Mouse (Mus musculus) kidney, postnatal 0 days (tissue): ENCODE data around the gene Kif1c. TPM values are rescaled to one million over a fixed set of nuclear protein-coding genes. Genes with fewer than 3 reads are reported as not detected.

Source experiments
- ATAC-seq: fragments of 200-750 bp; cut with Nextera tagmentation; replicated peaks from 2 replicates; pipeline ENCODE4 v1.8.0; 2017; ENCODE audit warnings: low read depth, moderate number of reproducible peaks, moderate TSS enrichment, moderate library complexity; ENCODE audit not compliant: low FRiP score
- DNase-seq: peaks from one replicate; pipeline ENCODE4 v3.0.0-alpha.2; 2016; ENCODE audit warnings: low spot score
- H3K27ac ChIP-seq: fragments of 300-500 bp; sonication (generic); 2 replicates; pipeline ENCODE4 v1.5.1; 2014; ENCODE audit warnings: mild to moderate bottlenecking
- H3K27me3 ChIP-seq: fragments of 300-500 bp; sonication (generic); 2 replicates; pipeline ENCODE4 v1.6.1; 2014; ENCODE audit warnings: low read length, mixed read lengths; ENCODE audit not compliant: insufficient read depth
- H3K36me3 ChIP-seq: fragments of 300-500 bp; sonication (generic); 2 replicates; pipeline ENCODE4 v1.6.1; 2014; ENCODE audit warnings: low read length, mixed read lengths; ENCODE audit not compliant: insufficient read depth
- H3K4me1 ChIP-seq: fragments of 300-500 bp; sonication (generic); replicated peaks from 2 replicates; pipeline ENCODE4 v1.6.1; 2014; ENCODE audit warnings: antibody characterized with exemption, low read length, mixed read lengths; ENCODE audit not compliant: insufficient read depth
- H3K4me2 ChIP-seq: fragments of 300-500 bp; sonication (generic); 2 replicates; pipeline ENCODE4 v1.6.1; 2014; ENCODE audit warnings: mild to moderate bottlenecking, low read length, moderate library complexity, mixed read lengths
- H3K4me3 ChIP-seq: fragments of 300-500 bp; sonication (generic); replicated peaks from 2 replicates; pipeline ENCODE4 v1.5.1; 2014; ENCODE audit warnings: low read depth, low read length
- H3K9ac ChIP-seq: fragments of 300-500 bp; sonication (generic); 2 replicates; pipeline ENCODE4 v1.6.1; 2014; ENCODE audit warnings: low read depth, low read length
- H3K9me3 ChIP-seq: fragments of 300-500 bp; sonication (generic); replicated peaks from 2 replicates; pipeline ENCODE4 v1.6.1; 2016; ENCODE audit warnings: low read length, inconsistent platforms, mixed read lengths
- CTCF ChIP-seq: IDR thresholded peaks from 2 replicates; pipeline ENCODE4 v1.5.1; 2016; ENCODE audit warnings: antibody characterized with exemption, low read depth, mild to moderate bottlenecking, moderate library complexity
- WGBS: fragments of 180-500 bp; shearing (Covaris S2); extraction: QIAGEN DNeasy Blood & Tissue Kit; methylation state at CpG from one replicate; pipeline ENCODE4 v1.1.7; 2014; 5-methylcytosine and 5-hydroxymethylcytosine counted together
- polyA plus RNA-seq: library from polyadenylated mRNA; unstranded; fragments of >200 nt; fragmentation: Nextera tagmentation; extraction: Ambion mirVana; gene quantifications from 2 replicates; pipeline ENCODE4 v1.2.1, GENCODE M21; 2015

Kif1c gene
- polyA plus RNA-seq, 1 experiment from 2014 or later, result 3.5 TPM

GRCm38 (mm10) chr11:70678576-70678975 lies 21.8 kb upstream of the Kif1c start:
- DNase-seq, result no peak
- ATAC-seq, result no peak
- WGBS, result 62% methylated on average over 2 of the region's 2 CpGs
- no peak for TF ChIP-seq CTCF
- H3K36me3 ChIP-seq, result peaks cover 41% of the 10 kb centered on the region
- no peak overlapping the region for H3K4me2 ChIP-seq
- H3K4me1 ChIP-seq, result no peaks in the 10 kb centered on the region
- no peaks in the 10 kb centered on the region for H3K27me3 ChIP-seq
- no peak overlapping the region for H3K27ac ChIP-seq
- H3K4me3 ChIP-seq, result no peak overlapping the region
- no peaks in the 10 kb centered on the region for H3K9me3 ChIP-seq
- H3K9ac ChIP-seq, result no peak overlapping the region

GRCm38 (mm10) chr11:70679361-70679760 lies 21.0 kb upstream of the Kif1c start:
- no peaks in the 10 kb centered on the region for H3K27me3 ChIP-seq
- H3K36me3 ChIP-seq, result peaks cover 40% of the 10 kb centered on the region
- no peaks in the 10 kb centered on the region for H3K4me1 ChIP-seq
- no peak overlapping the region for H3K9ac ChIP-seq
- no peak for TF ChIP-seq CTCF
- H3K27ac ChIP-seq, result no peak overlapping the region
- no peaks in the 10 kb centered on the region for H3K9me3 ChIP-seq
- ATAC-seq (no peak), DNase-seq (no peak)
- no peak overlapping the region for H3K4me3 ChIP-seq
- WGBS, result 97% methylated on average over 8 of the region's 8 CpGs
- no peak overlapping the region for H3K4me2 ChIP-seq

GRCm38 (mm10) chr11:70679894-70680293 lies 20.5 kb upstream of the Kif1c start:
- Histone ChIP-seq H3K4me1 (no peaks in the 10 kb centered on the region), H3K4me3 (no peak overlapping the region), H3K36me3 (peaks cover 40% of the 10 kb centered on the region), H3K4me2 (no peak overlapping the region), H3K9ac (no peak overlapping the region), H3K27ac (no peak overlapping the region), H3K9me3 (no peaks in the 10 kb centered on the region), H3K27me3 (no peaks in the 10 kb centered on the region)
- 91% methylated on average over 8 of the region's 8 CpGs for WGBS
- TF ChIP-seq CTCF, result no peak
- DNase-seq, result no peak
- no peak for ATAC-seq

GRCm38 (mm10) chr11:70681170-70681569 lies 19.2 kb upstream of the Kif1c start:
- DNase-seq, result no peak
- Histone ChIP-seq H3K4me3 (no peak overlapping the region), H3K36me3 (peaks cover 38% of the 10 kb centered on the region), H3K9ac (no peak overlapping the region), H3K4me2 (no peak overlapping the region), H3K27me3 (no peaks in the 10 kb centered on the region), H3K9me3 (no peaks in the 10 kb centered on the region), H3K4me1 (0 out of 2 replicates have a peak, but pooled peaks cover under 1% of the 10 kb centered on the region), H3K27ac (no peak overlapping the region)
- WGBS, result 61% methylated on average over 12 of the region's 12 CpGs
- ATAC-seq, result no peak
- no peak for TF ChIP-seq CTCF

DNA sequence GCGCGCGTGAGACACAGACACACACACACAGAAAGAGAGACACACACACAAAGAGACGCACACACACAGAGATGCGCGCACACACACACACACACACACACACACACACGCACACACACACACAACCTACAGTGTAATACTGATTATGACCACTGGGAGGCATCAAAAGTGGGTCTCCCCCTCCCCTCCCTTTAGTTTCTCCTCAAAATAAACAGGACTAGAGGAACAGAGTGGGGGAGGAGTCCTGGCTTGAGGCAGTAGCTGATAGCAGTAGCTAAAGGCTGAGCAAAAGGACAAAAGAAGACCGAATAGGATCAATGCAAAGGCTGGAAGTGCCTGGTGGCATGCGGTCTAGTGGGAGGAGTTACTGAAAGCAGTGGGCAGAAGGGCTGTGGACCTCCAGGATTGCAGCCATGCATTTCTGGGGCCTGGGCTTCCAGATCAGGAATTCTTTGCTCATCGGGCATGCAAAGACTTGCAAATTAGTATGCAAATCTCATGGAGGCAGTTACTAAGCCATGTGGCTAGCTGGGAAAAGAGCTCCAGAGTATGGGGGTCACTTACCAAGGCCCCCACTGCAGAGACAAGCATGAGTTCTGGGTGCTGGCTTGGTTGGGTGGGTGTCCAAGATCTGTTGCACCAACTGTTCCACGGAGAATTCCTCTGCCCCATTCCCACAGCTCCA lies 18.3 kb upstream of the Kif1c start:
- no peak overlapping the region for H3K4me3 ChIP-seq
- H3K4me2 ChIP-seq, result no peak overlapping the region
- ATAC-seq, result peak; percentile 37
- no peak overlapping the region for H3K9ac ChIP-seq
- 38% methylated on average over 11 of the region's 11 CpGs for WGBS
- no peak overlapping the region for H3K27ac ChIP-seq
- H3K27me3 ChIP-seq, result no peaks in the 10 kb centered on the region
- peaks cover 36% of the 10 kb centered on the region for H3K36me3 ChIP-seq
- H3K4me1 ChIP-seq, result 0 out of 2 replicates have a peak, but pooled peaks cover 5% of the 10 kb centered on the region
- DNase-seq, result peak; percentile 91
- TF ChIP-seq CTCF, result peak; percentile 81
- no peaks in the 10 kb centered on the region for H3K9me3 ChIP-seq

DNA sequence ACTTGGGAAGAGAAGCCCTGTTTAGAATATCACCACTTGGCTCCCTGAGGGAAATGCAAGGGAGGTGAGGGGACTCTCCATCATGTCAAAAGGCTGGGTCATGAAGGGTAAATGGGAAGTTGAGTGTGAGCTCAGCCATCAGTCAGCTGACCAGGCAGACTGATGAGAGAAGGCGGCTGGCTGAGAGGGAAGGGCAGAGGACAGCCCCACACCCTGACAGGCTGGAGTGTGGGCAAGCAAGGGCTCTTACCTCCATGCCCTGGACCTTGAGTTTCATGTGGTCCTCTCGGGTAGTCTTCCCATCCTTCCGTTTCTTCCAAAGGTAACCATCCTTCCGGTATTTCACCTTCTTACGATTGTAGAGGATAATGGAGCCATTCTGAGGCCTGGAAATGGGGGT lies 16.7 kb upstream of the Kif1c start:
- TF ChIP-seq CTCF, result no peak
- H3K9ac ChIP-seq, result no peak overlapping the region
- no peaks in the 10 kb centered on the region for H3K27me3 ChIP-seq
- no peak for ATAC-seq
- no peaks in the 10 kb centered on the region for H3K9me3 ChIP-seq
- 89% methylated on average over 5 of the region's 5 CpGs for WGBS
- H3K4me1 ChIP-seq, result peaks cover 9% of the 10 kb centered on the region; the same call in 1 of the 2 replicates
- no peak overlapping the region for H3K4me2 ChIP-seq
- peaks cover 32% of the 10 kb centered on the region for H3K36me3 ChIP-seq
- H3K27ac ChIP-seq, result no peak overlapping the region
- H3K4me3 ChIP-seq, result no peak overlapping the region
- no peak for DNase-seq
